Mouse (Mus musculus) 416B (cell line): Measurements from ENCODE around the gene Zg16.
"Not testable (repeated sequence)": the region's sequence is repeated elsewhere in the genome, so short reads cannot be mapped to it uniquely, and the experiment has no call there.

Source experiments
- DNase-seq: peaks from one replicate; pipeline ENCODE4 v3.0.0; 2011; ENCODE audit warnings: low read depth

Zg16 gene

DNA sequence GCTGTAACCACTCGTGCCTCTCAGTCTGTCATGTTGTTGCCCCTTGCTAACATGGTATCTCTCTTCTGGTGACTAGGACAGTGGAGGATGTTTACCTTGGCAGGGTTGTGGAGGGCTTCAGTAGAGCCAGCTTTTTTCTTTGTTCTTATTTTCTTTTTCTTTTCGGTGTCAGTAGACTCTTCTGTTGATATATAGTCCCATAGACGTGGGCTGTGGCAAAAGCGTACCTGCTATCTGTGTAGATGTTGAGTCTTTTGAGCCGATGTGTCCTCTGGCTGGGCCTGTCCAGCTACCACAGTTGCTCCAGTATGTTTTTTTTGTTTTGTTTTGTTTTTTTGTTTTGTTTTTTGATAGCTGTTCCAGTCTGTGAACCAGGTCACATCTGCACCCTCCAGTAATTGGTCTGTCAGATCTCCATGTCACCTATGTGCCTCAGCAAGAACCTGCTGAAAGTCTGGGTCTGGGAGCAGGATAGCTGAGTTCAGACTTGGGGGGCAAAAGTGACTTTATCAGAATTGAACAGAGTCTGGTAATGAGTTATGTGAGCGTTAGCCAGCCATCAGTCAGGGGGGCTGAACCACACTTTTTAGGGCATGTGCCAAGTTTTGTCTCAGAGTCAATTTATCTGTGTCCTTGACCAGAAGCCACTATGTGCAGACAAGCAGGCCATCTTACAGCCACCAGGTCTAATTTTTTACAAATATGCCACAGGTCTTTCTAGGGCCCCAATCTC lies at the start of gene Zg16:
Zg16 (minus strand) TSS at position 51 of the 733 bp plus-strand sequence.
- DNase-seq: not testable (repeated sequence)

DNA sequence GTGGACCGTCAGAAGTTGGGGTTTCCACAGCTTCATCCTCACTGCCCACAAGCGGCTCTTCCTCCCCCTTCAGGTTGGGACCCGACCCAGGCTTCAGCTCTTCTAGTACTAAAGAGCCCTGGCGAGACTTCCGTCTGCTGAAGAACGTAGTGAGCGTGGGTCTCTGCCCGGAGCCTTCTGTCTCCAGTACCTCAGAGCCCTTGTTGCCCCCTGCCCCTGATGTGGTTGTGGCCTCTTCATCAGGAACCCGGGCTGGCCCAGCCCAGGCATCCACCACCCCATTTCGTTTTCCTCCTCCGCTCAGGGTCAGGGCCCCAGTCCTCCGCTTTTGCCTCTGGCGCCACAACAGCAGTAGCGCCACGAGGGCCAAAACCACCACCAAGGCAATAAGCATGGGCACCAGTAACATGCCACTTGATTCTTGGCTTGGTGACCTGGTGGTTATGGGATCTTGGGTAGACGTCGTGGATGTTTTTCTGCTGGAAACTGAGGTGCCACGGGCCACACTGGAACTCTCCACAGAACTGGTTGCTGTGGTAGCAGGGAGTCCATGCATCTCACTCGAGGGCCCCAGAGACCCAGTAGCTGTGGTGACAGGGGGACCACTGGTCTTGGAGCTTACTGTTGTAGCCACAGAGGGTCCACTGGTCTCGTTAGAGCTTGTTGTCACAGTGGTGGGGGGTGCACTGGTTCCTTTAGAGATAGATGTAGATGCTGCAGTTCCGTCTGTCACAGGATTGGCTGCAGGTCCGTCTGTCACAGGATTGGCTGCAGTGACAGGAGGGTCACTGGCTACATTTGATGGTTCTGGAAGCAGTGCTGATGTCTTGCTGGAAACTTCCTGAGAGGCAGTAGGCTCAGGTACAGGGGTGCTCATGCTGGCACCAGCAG lies 49.3 kb upstream of the Zg16 start:
- peak; percentile 41 for DNase-seq

DNA sequence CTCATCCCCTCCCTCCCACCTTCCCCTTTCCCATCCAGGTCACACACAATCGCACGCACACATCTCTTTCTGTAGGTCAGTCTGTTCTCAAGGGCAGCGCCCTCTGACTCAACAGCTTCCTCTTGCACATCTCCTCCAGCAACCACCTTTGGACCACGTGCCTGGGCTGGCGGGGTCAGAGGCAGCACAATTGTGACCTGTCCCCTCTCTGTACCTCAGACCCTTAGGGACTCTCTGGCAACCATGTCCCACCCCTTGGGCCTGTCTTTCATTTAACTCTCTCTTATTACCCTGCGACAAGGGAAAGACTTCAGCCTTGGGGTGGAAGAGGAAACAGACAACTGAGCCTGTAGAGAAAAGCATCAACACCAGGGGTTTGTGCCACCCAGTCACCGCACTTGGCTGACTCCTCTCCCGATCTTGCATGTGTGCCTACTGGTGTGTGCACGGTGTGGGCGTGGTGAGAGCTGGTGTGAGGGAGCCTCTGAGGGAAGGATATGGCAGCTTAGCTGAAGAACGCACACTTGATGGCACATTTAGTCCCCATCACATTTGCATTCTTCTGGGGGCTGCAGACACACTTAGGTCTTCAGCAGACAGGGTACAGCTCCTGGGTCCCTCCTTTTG lies 47.8 kb upstream of the Zg16 start:
- DNase-seq: peak; percentile 77

DNA sequence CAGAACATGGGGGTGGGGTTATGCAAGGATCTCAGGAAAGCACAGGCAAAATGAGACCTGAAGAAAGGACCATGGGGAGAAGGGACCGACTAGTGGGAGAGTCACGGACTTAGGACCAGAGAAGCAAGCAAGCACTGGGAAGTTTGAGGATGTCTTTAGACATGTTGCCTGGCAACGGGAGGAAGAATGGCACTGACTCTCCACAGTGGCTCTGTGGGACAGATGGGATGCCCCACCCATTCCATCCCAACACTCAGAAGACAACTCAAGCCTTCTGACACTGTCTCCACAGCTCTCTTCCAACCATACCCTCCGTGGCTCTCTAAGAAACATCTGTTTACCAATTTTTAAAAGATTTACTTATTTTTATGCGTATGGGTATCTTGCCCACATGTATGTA lies 46.0 kb upstream of the Zg16 start:
- DNase-seq: no peak

DNA sequence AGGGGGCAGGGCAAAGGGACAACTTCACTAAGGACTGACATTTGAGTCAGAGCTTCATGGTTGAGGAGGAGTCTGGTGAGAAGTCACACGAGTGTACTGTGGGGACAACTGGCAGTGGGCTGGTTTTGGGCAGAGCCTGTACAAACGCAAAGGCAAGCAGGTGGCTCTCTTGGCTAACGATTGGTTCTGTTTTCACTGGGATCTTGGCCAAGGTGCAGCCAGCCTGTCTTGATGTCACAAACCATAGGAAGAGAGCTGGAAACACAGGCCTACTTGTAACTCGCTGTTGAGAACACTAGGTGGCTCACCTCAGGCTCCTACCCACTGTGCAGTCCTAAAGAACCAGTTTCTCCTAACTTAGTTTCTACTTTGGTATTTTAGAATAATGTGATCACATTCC lies 42.5 kb upstream of the Zg16 start:
- peak; percentile 81 for DNase-seq

DNA sequence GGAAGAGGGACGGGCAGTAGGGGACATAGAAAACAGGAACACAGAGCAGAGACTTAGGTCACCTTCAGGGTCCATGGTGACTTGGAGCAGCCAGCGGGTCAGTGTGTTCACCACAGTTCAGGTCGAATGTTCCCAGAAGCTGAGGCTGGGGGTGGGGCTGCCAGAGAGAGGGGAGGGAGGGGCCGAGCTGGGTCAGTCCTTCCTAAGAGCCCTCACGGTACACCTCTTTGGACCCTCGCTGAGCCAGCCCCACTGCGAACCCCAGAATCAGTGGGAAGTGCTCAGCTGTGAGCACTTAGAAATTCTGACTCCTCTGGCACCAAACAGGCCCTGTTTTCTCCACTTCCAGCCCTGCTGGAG lies 34.8 kb upstream of the Zg16 start, which contains the start of gene Qprt:
Qprt (minus strand) TSS at position 316 of the 360 bp plus-strand sequence.
- DNase-seq: no peak

DNA sequence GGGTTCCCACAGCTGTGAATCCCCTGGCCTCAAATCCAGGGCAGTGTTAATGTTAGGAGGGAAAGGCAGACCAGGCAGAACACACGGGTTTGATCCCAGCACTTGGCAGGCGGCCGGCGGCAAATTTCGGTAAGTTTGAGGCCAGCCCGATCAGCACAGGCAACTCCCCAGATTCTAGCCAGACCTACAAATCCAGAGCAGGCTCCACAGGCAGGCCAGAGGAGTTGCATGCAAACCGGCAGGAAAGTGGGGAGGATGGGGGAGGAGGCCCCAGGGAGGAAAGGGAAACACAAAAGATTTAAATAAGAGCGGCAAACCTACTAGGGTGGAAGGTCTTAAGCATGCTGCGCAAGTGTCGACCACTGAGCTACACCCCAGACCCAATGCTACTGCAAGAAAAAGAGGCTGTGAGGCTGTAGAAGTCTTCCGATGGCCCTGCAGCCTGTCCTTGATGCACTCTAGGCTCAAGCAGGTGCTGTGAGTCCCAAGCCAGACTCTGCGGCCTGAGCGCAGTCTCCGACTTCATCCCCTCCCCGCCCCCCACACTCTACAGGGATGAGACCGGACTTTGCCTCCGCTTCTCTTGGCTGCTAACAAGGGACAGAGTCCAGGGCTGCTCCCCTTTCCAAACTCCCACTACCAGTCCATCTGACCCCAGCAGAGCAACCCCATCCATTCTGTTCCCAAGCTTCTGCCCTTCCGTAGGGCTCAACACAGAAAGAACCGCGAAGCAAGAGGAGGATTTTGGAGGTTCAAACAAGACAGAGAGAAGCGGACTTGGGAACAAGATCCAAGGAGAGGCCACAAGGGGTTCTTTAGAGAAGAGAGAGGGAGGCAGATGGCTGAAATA lies 34.2 kb upstream of the Zg16 start:
- DNase-seq: no peak

DNA sequence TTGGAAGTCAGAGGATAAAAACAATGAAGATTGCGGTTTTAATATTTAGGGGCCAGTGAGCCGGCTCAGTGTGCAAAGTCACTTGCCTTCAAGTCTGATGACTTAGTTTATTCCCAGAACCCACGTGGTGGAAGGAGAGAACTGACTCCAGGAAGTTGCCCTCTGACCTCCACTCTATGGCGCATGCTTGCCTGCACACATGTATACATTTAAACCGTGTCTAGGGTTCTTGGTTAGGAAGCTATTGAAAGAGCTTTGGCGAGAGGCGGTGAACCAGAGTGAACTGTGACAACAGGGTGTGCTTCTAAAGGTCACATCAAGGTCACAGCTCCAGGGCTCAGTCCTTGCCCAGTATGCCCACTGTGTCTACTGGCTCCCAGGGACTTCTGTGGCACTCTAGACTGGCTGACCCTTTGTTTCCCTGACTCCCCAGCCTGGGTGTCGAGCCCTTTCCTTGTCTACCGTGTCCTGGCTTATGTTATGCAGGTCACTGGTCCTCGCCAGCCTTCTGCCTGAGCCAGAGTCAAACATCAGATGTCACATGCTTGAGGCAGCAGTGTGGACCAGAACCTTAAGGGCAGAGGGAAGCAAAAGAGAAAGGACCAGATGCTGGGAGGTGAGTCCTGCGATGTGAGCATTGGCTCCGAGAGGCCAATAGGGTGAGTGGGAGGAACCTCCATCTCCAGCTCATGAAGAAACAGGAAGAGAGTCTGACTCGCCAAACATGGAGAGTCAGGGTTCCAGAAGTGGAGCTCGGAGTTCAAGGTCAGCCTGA lies 31.7 kb upstream of the Zg16 start:
- DNase-seq: no peak

DNA sequence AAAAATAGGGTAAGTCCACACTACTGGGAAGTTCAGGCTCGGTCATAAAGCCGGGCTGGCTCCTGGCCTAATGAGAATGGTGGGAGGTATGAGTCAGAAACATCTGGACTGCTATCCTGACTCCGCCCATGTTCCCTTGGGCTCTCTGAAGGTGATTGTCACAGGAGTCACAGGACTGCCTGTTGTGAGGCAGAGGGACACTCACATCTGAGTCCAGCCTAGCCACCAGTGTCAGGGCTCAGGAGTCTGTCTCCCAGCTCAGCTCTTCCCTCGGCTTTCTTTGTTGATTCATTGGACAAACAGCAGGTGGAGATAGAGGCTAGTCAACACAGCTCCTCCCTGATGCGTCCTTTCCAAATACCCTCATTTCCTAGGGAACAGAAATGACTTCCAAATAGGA lies 30.8 kb upstream of the Zg16 start:
- peak; percentile 50 for DNase-seq

DNA sequence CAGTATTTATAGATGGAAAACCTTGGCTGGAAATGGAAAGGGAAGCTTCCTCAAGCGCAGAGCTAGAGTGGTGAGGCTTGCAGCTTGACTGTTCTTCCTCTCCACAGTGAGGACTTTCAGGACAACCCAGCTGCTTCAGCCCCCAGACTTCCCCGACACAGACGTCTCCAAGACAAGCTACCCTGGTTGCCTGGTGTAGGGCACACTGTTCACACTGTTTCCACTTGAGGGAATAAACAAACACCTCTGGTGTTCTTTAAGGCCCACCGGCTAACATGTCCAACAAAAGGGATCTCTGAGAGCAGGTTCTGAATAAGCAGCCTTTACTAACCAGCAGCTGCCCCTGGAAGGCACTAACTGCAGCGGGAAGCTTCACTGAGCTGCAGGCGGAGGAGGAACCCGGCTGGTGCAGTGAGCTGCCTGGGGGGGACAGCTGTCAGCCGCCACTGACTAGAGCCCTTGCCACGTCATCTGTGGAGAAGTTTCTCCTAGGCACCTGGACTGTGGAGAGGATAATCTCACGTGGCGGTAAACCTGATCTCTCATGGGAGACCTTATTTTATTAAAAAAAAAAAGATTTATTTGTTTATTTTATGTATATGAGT lies 29.3 kb upstream of the Zg16 start:
- DNase-seq: no peak

DNA sequence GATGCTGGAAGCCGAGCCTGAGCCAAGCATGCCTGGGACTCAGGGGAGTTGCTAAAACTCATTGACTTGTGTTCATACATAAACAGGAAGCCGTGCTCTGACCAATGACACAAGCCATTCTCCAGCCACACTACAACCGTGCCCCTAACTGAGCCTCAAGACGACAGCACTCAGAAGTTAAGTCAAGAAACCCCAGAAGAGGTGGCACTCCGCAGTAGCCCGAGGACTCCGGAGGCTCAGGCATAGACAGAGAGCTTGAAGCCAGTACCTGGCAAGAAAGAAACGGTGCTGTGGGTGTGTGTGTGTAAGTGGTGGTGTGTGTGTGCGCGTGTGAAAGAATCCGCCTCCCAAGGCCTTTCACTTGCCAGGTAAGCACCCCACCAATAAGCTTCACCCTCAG lies 27.8 kb upstream of the Zg16 start:
- DNase-seq: no peak

DNA sequence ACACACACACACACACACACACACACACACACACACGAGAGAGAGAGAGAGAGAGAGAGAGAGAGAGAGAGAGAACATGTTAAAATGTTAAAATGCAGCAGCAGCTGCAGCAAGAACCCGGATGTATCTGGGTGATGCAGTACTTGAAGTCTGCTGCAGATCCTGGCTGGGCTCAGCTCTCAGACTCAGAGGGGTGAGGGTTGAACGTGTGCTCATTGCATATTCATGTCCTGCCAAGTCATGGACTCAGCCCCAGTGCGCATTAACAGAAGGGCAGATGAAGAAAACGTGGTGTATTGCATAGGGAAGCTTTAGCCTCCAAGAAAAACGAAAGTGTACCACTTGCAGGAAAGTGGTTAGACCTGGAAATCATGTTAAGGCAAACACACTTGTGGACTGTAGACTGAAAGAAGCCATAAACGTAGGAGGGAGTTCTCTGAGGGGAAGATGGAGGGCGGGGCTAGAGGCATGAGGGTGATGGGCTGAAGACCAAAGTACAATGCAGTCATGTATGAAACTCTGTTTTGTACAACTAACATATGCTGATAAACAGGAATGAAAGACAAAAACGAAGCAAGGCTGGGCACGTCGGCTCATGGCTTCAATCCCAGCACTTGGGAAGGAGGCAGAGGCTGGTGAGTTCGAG lies 26.6 kb upstream of the Zg16 start:
- peak; percentile 57 for DNase-seq

DNA sequence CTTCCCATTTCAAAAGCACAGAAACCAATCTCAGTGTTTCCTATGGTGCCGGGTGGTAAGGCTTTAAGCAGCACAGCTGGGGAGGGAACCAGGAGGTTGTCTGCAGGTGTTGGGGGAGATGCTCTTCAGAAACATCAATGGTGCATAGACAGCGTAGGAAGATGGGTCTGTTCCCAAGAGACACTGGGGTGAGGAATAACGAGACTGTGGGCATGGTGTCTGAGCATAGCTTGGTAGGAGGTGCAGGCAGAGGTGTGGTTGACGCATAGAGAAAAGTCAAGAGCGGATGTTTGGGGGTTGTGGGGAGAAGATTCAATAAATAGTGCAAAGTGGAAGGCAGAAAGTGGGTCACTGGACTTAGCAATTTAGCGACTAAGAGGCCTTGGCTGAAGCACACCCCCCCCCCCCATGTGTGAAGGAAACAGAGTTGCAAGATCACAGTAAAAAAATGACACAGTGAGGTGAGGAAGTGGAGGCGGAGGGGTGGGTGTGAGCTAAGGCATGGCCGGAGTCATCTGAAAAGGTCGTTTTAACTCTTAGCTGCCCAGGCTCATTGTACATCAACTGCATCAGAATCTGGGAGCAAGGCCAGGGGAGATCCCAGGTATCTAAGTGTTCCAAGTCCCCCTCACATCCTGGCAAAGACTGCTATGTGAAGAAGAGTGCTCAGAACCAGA lies 25.9 kb upstream of the Zg16 start:
- peak; percentile 57 for DNase-seq

DNA sequence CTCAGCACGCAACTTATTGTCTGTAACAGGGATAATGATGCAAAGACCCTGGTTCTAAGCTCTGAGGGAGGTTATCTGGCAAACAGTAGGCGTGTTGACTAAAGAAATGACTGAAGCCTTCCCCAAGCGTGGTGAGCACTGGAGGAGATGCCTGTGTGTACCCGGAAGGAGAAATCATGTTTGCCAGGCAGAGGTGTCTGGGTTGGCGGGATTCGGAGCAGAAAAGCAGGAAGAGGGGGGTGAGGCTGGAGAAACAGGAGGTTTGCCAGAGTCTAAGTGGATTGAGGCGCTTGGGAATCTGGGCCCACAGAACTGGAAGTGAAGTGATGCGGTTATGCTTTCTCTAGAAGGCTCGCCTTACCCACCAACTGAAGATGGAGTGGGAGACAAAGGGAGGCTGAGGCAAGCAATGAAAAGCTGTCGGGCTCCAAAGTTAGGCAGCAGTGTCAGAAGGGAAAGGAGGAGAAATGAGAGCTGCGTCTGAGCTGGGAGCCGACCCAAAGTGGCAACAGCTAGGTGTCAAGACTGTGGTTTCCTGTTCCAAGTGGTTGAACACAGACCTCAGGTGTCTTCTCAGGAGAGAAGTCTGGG lies 25.2 kb upstream of the Zg16 start:
- no peak for DNase-seq

DNA sequence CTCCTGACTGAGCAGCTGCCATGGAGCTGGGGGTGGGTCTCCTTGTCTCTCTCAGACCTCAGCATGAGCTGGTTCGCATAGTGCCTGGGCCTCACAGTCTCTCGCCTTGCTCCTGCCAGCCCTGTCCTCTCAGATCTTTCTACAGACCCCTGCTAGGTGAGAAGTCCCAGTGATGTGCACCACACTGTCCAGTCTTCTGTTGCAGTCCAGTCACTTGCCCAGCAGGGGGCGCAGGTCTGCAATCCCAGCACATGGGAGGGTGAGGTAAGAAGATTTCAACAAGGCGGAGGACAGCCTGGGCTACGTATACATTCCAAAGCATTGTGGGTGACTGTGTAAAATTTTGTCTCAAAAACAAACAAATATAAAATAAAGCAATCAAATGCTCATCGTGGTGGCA lies 24.3 kb upstream of the Zg16 start:
- DNase-seq: peak; percentile 84

DNA sequence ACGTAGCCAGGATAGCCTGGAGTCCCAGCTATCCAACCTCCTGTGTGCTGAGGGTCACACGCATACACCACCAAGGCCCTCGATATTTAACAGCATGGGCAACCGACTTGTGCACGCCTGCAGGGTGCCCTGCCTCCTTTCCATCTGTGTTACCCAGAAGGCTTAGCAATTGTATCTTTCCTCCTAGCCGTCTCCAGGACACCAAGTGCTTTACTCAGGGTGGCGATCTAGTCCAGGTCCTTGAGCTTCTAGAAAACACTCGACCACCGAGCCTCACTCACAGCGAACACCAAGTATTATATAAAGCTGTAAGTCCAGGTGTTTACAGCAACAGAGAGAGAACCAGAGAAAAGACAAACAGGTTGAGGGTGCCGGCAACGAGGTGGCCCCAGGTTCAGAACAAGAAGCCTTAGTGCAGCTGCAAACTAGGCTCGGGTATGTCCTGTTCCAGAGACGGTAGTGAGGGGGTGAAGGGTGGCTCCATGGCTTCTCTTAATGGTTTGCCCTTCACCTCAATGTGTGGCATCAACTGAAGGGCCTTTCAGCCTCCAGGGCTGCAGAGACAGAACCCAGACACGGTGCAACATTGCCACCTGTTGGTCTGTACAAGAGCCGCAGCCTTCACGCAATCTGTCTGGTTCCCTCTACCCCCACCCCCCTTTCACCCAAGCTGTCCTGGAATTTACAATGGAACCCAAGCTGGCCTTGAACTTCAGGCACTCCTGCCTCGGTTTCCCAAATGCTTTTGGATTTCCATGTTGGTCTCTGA lies 23.3 kb upstream of the Zg16 start:
- peak; percentile 83 for DNase-seq

DNA sequence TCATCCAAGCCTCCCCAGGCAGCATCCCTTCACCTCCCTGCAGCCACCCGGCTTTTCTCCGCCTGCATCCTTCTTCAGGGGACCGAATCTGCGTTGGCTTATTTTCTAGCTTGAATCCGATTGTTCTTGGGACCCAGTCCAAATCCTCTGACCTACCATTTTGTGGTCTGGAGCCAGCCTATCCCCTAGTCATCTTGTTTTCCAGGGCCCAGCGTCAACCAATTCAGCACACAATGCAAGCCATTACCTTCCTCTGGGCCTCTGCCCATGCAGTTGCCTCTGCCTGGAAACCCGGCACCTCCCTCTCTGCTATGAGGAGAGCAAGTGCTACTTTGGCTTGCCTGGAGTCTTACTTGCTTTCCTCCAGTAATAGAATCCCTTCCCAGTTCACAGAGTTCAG lies 18.4 kb upstream of the Zg16 start:
- DNase-seq: no peak

DNA sequence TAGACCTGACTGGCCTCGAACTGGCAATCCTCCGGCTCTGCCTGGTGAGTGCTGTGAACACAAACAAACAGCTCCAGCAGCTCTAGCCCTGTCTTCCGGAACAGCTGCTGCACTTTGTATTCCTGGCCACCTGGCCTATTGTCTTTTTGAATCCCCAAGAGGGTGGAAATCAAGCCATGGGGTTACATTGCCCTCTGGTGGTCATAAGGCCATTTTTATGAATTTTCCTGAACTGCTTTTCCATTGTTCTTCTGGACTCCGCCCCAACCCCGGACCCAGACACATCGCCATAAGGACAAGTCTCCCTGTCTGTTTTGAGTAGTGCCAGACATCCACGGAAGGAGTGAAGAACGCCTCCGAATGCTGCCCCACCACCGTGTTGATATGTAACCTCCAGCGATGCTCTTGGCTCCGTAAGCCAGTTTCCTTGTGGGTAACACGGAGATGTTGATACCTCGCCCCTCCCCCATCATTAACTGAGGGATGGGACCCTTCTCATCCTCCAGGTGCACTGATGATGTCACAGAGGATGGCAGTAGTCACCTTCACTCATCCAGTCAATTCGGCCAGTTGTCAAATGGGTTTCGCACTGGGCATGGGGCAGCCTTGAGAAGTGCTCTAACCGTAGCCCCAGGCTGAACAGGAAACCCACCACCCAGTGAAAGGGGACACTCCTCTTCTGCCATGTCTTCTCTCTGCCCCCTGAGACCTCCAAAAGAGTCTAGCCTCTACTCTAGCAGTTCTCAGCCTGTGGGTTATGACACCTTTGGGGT lies 17.6 kb upstream of the Zg16 start:
- DNase-seq: peak; percentile 92
